Mouse (Mus musculus) neutrophil, adult 5-6 weeks (primary cell): ENCODE measurements around the gene Galm. TPM values are rescaled to one million over a fixed set of nuclear protein-coding genes. Genes with fewer than 3 reads are reported as not detected.

Source experiments
- ATAC-seq: fragments of 151-379, 151-347 bp; 2 replicates; pipeline ENCODE4 v1.8.0; 2017; ENCODE audit warnings: mild to moderate bottlenecking, moderate TSS enrichment; ENCODE audit not compliant: insufficient number of reproducible peaks, poor library complexity, low FRiP score, severe bottlenecking; ENCODE audit errors: extremely low read depth
- total RNA-seq: library from RNA; stranded (forward); fragments of 200-1000 nt; gene quantifications from 2 replicates; pipeline ENCODE4 v1.2.3, GENCODE M21; 2017

Gene Galm
- total RNA-seq, 1 experiment from 2014 or later = 10.8 TPM

- ATAC-seq = no peak
Measured at GRCm38 (mm10) chr17:80124985-80125750, 2.1 kb upstream of the Galm start.

- ATAC-seq = no peak
Measured at GRCm38 (mm10) chr17:80126166-80126565, 1.1 kb upstream of the Galm start.

GRCm38 (mm10) chr17:80128476-80128990 lies 1.3 kb downstream of the Galm start:
- no peak for ATAC-seq

- no peak for ATAC-seq
Measured at GRCm38 (mm10) chr17:80129387-80129786, 2.1 kb downstream of the Galm start.

GRCm38 (mm10) chr17:80130718-80131430 lies 3.6 kb downstream of the Galm start:
- ATAC-seq = peak; percentile 56; the same call in 1 of the 2 replicates

GRCm38 (mm10) chr17:80131431-80131766 lies 4.1 kb downstream of the Galm start:
- ATAC-seq = no peak

GRCm38 (mm10) chr17:80131838-80132237 lies 4.6 kb downstream of the Galm start:
- no peak for ATAC-seq

GRCm38 (mm10) chr17:80132502-80132901 lies 5.2 kb downstream of the Galm start:
- ATAC-seq = no peak

- ATAC-seq = peak; percentile 42; the same call in 1 of the 2 replicates
Measured at GRCm38 (mm10) chr17:80138434-80139162, 11.3 kb downstream of the Galm start.

GRCm38 (mm10) chr17:80139753-80140444 lies 12.6 kb downstream of the Galm start:
- peak; percentile 53; the same call in 1 of the 2 replicates for ATAC-seq

GRCm38 (mm10) chr17:80143478-80144232 lies 16.4 kb downstream of the Galm start:
- ATAC-seq = no peak

- no peak for ATAC-seq
Measured at GRCm38 (mm10) chr17:80145210-80145609, 17.9 kb downstream of the Galm start.

- no peak for ATAC-seq
Measured at GRCm38 (mm10) chr17:80145771-80146170, 18.5 kb downstream of the Galm start.

- no peak for ATAC-seq
Measured at GRCm38 (mm10) chr17:80148053-80148994, 21.1 kb downstream of the Galm start.

- ATAC-seq = no peak
Measured at GRCm38 (mm10) chr17:80148995-80149388, 21.7 kb downstream of the Galm start.

GRCm38 (mm10) chr17:80151353-80151752 lies 24.1 kb downstream of the Galm start:
- ATAC-seq = no peak
